Mouse (Mus musculus) kidney, adult 2 months (tissue): ENCODE data around the gene Acss1.

Experiments
- CTCF ChIP-seq: fragments of 200-500 bp; conservative IDR thresholded peaks from 2 replicates; pipeline ENCODE4 v1.5.1; 2011; ENCODE audit warnings: low read depth, mild to moderate bottlenecking, control low read depth, low read length, moderate library complexity, mixed read lengths; ENCODE audit not compliant: insufficient read depth, insufficient read length
- POLR2A ChIP-seq: fragments of 200-500 bp; IDR thresholded peaks from one replicate; pipeline ENCODE4 v1.6.1; 2011; ENCODE audit warnings: low read depth, low read length, control low read depth

DNA sequence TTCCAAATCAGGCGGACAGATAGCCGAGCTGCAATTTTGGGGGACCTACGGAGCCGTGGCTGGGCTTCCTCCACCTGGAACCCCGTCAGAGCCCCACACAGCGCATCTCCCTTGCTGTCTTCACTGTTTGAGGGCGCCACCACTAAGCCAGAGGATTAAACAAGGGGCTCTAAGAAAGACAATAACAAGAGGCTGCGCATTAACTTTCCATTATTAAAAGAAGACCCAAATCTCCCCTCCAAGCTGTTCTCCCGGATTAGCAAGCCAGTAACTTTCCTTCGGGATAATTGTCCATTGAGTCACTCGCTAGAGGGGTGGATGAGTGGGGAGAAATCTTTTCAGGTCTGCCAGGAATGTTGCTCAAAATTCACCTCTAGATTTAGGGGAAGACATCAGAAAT, 21.9 kb upstream of the Acss1 start:
- TF ChIP-seq CTCF: no peak
- TF ChIP-seq POLR2A: no peak
